Mouse (Mus musculus) layer of hippocampus, postnatal 36 days (tissue): ENCODE results near the gene Ajm1. TPM values are rescaled to one million over a fixed set of nuclear protein-coding genes. Genes with fewer than 3 reads are reported as not detected.

Source experiments
- DNase-seq, 2 experiments: peaks; one replicate each; pipeline ENCODE4 v3.0.0; 2022
- total RNA-seq, 2 experiments: library from RNA; stranded (reverse); gene quantifications; 2 replicates each; pipeline ENCODE4 v1.2.3; 2021

The Ajm1 gene
- total RNA-seq, result 100 to 1,000 TPM in 1 of 2 experiments, 10 to 100 TPM in 1; 96.4 to 117 TPM

DNA sequence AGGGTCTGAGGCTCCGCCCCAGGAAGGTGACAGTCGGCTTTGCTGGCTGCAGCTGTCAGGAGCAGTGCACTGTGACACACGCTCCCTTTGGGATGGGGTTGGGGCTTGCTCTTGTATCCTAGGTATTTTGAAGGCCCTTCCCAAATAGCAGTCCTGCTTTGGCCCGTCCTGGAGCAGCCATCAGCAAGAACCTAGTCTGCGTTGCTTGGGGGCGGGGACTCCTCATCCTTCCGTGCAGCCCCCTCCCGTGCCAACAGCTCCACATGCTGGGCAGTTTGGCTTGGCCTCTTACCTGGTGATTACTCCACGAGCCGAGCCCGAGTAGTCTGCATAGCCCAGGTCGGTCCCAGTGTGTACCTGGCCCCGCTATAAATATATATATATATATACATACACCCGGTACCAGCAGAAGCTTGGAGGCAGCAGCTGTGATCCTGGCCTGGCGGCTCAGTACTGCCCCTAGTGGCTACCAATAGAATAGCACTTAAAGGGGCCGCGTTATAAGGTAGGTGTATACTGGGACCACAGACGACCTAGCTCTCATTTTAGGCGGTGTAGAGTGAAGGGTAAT, at the start of gene Ajm1:
Gene Ajm1 (minus strand): TSS at position 464 of the 571 bp plus-strand sequence.
- peak; percentile 77 for DNase-seq

DNA sequence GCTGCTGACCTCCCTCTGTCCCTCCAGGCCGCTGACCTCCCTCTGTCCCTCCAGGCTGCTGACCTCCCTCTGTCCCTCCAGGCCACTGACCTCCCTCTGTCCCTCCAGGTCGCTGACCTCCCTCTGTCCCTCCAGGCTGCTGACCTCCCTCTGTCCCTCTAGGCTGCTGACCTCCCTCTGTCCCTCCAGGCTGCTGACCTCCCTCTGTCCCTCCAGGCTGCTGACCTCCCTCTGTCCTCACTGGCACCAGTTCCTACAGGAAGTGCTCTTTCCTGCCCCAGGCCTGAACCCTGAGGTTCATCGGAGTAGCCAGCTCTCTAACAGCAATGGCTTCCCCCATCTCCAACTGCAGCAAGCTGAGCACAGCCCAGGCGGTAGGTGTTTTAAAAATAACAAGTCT, 47.2 kb upstream of the Ajm1 start:
- DNase-seq, result no peak

DNA sequence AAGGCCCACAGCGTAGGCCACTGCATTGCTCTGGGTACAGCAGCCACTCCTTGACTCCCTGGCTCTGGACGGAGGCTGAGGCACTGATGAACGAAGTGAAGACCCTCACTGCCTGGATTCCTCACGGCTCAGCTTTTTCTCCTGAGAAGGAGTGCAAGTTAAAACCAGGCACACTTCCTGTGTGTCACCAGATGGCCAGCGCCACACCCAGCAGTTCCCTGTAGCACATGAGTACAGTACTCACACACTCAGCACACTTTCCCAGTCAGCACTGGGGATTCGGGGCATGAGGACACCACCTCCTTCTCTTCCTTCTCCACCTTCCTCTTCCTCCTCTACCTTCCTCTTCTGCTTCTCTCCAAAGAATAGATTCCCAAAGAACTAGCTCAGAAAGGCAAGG, 46.3 kb upstream of the Ajm1 start, which contains the start of gene Fcna:
Gene Fcna (minus strand): TSS at position 220 of the 400 bp plus-strand sequence.
- DNase-seq, result no peak

DNA sequence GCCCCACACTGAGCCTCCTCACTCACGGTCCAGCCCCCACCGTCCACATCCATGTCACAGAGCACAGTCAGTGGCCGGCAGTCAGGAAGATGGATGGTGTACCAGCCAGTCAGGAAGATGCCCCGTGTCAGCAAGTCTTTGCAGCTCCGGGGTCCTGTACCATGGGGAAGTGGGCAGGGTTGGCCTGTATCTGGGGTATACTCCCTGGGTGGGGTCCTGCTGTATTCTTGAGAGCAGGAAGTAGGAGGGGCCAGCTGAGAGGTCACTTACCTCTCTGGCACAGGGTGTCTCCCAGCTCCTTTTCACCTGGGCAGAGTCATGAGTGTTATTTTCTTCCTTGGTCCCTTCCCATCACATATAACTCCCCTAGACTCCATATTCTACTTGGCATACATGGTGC, 44.4 kb upstream of the Ajm1 start:
- DNase-seq, result no peak

DNA sequence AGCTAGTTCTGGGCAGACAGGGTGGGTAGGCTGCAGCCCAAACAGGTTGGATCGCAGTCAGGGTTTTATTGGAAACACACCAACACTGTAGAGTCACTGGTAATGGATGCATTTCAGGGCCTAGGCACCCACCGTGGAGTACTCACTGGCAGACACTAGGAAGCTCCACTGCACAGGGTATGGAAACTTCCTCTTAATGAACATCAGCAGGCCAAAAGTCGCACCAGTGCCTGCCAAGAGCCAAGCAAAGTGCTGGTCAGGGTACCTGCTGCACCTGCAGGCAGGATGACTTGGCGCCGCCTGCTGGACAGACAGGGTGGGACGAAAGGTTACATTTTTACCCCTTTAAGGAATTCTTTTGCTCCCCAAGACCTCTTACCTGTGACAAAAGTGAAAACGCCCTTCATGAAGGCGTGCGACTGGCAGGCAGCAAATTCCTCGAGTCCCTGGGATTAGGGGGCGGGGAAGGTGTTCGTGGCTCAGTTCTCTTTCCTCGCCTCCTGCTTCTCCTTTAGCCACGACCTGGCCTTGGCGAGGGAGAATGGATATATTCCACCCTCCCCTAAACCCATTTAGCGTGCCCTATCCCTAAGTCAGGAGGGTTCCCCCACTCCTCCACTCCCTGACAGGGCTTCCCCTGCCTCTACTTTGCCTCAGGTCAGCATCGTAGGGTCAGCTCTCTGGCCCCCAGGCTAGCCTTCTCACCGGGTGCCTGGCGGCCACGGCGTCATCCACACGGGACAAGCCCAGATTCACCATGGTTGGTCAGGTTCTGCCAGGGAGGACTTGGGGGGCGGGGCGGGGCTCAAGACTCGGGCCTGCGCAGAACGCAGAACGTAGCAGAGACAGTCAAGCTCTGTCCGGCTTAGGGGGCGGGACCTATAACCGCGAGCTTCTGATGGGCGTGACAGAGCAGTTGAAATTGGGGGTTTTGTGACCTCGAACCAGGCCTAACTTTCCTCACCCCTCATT, 40.0 kb upstream of the Ajm1 start, which contains the start of gene Tmem141:
Gene Tmem141 (minus strand): TSS at position 777 of the 972 bp plus-strand sequence.
- DNase-seq, result peak; percentile 81 to 82

DNA sequence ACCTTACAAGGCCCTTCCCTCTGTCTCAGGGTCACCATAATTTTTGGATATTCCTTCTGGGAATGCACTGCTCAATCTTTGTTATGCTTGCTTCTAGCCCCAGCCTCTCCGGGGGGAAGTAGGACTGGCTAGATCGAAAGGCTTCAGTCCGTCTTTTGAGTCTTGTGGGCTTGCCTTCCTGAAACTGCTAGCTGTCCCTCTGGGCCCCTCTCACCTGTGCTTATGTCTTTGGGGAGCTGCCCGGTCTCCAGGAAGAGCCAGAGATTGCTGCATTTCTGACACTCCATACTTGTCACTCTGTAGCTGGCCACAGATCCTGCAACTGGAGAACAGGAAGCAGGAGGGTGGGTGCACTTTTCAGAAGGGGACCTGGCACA, 39.3 kb upstream of the Ajm1 start:
- DNase-seq, result no peak

DNA sequence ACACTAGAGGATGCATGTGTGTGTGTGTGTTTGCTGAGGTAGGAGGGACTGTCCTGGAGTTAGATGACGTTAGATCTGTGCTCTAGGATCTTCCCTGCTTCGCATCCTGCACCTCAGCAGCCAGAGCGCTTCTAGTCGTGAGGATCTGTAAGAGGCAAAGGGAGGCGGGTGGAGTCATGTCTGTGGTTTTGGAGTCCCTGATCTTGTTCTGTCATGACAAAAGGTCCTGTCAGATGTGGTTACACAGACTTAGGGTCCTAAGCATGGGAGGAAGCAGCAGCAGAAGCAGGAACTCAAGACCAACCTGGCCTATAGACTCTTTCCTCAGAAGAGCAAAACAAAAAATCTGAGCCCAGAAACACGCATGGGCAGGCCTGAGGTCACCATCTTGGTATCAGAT, 38.8 kb upstream of the Ajm1 start:
- no peak for DNase-seq

DNA sequence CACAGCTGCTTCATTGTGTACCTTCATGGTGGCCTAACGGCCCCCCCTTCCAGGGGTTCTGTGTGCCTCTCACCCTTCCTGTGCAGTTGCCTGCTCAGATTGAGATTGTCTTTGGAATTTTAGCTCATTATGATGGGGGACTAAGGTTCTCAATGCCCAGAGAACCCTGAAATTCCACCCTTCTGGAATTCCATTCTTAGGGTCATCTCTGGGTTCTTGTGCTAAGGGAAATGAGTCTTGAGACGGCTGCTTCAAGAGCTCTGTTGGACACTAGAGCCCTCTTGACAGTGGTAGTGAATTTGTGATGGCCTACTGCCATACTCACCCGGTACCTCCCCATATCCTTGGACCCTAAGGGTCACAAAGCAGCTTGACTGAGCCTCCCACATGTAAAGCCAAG, 36.0 kb upstream of the Ajm1 start, which contains the start of gene Ccdc183:
Gene Ccdc183 (minus strand): TSS at position 101 of the 400 bp plus-strand sequence.
- no peak for DNase-seq

DNA sequence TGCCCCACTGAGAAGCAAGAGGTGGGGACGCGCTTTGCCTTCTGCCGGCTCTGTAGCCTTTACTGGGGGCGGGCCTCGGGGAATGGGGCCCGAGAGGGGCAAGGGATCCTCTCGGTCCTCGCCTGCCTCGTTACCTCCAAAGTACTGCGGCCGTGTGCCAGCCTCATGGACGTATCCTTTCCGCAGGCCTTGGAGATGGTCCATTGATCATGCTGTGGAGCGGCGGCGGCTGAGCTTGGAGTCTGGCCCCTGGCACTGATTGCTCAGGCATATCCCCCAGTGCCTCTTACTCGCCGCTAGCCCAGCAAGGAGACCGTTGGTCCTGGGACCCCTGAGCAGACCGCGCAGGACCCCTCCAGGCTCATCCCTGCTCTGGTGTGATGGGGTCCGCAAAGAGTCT, 34.8 kb upstream of the Ajm1 start:
- DNase-seq, result no peak

DNA sequence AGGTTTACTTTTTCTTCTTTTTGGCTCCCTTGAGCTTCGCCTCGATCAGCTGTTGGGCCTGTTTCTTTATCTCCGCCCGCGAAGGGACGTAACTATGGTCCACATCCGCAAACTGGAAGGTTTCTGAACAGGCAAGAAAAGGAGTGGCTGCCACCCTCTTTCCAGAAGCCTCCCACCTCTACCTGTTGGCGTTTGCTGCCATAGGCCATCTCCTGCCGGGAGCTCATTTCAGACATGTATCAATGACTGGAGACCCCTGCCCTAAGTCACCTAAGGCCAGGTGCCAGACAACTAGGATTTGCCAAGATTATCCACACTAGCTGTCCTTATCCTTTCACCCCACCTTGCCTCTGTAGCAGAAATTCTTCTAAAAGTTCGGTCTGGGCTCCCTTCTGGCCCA, 27.1 kb upstream of the Ajm1 start:
- no peak for DNase-seq

DNA sequence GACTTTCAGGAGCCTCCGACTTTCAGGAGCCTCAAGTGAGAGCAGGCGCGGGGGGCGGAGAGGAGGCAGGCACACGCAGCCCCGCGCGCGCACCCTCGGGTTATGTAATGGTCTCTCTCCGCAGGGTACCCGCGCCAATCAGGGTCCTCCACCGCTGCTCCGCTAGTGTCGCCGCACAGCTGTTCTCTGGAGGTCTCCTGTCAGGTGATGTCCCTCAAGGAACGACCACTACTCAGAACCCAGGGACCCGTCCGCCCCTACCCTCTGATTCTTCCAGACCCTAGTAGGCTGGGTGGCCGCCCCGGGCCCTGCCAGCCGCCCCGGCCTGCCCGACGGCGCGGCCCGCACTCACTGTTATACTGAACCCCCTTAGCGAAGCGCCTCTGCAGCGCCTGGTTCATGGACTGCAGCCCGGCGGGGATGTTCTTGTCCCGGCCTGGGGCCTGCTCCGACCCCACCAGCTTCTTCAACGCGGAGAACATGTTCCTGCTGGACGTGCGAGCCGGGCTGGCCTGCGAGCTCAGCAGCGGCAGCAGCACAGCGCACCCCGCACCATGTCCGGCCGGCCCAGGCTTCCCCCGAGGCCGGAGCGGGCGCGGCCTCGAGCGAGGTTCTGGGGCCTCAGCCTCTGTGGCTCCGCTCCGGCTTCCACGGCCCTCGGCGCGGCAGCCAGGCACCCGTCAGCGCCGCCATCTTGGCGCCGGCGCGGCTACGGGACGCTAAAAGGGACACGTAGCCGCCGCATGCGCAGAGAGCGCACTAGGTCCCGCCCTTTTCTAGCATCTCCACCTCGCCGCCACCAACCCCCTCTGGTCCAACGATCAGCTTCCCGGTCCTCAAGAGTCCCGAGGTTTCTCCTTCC, 26.4 kb upstream of the Ajm1 start, which contains the start of gene Rabl6:
Gene Rabl6 (minus strand): TSS at position 761 of the 862 bp plus-strand sequence.
- peak; percentile 88 to 92 for DNase-seq

DNA sequence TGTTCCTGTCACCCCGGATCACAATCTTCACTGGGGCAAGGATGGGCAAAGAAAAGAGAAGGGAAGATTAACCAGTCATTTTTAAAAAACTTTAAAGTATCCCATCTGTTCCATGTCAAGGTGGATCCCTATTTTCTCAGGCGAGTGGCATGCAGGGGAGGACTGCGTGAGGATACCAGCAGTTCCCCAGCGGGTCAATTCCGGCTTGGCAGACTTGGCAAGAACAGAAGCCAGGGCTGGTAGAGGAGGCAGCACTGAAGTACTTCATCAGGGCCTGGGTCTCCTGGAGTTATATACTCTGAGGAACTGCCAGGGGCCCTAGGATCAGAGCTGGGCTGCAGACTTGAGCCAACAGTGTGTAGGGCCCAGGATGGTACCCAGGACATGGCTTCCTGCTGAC, 21.0 kb upstream of the Ajm1 start:
- DNase-seq, result no peak

DNA sequence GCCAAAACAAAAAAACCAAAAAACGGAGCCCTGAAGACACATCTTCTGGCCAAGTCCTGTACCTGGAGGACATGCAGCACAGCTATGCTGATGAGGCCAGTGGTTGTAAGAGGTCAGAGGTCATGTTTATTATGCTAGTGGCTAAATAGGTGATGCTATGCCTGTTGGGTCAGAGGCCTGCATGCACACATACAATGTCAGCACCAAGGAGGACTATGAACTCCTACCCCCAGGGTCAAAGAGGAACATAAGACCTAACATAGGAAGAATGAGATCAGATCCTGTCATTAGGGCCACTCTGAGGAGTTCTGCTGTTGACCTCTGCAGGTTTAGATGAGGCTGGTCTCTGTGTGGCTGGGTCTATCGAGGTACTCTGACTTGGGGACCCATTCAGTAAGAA, 18.5 kb upstream of the Ajm1 start:
- DNase-seq, result no peak

DNA sequence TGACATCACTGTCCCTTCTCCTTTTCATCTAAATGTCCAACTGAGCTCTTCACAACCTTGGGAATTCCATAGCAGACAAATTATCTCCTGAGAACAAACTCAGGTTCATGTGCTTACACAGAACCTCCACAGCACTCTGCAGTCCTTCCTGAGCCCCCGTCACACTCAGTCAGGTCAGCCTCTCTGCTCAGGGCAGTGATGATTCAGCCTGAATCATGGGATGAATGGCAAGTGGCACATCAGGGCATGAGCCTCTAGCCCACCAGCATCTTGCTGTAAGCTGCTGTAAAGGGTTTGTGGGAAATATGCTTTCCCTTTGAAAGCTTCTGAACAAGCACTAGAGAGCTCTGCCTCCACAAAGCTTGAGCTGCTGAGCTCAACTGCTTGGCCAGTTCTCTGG, 17.2 kb upstream of the Ajm1 start:
- no peak for DNase-seq

DNA sequence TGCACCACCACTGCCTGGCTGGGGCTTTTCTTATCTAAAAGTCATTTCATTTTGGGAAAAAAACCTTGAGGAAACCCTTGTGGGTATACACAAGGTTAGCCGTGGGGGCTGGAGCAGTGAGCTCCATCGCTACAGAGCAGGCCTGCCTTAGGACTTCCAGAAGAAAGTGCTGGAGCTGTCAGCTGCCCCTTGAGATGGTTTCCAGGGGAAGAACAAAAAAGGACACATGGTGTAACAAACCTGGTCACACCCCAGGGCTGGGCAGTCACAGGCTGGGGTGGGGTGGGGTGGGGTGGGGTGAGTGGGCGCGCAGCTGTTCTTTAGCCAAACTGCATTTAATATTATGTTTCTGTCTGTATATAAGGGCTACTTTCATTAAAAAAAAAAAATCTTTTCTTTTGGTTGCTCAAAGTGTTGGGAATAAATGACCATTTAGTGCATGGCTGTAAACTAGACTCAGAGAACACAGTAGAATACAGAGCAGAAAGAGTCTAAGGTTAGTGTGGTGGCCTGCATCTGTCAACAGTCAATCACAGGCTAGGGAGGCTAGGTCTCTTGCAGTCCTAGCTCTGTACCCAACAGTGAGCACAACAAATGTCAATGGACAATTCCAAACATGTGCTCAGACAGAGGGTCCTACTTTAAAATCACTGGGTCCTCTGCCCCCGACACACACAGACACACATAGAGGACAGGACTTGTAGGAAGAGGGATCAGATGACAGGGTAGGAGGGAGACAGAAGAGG, 15.4 kb upstream of the Ajm1 start:
- DNase-seq, result no peak

DNA sequence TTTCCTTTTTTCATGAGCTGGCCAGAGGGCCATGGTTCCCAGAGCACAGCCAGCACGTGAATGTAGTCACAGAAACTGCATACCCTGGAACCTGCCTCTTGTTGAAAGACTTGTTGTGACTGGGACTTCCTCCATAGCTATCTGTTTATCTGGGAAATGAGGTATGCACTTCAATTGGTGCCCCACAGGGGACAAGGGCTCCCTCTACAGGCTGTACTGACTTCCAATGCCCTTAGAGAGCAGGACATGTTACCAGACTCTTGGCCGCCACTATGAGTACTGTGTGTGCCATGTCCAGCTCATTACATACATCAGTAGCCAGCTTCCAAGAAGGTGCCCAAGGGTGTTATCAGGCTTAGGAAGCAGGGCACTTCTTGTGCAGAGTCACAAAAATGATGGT, 10.3 kb upstream of the Ajm1 start:
- DNase-seq, result no peak

DNA sequence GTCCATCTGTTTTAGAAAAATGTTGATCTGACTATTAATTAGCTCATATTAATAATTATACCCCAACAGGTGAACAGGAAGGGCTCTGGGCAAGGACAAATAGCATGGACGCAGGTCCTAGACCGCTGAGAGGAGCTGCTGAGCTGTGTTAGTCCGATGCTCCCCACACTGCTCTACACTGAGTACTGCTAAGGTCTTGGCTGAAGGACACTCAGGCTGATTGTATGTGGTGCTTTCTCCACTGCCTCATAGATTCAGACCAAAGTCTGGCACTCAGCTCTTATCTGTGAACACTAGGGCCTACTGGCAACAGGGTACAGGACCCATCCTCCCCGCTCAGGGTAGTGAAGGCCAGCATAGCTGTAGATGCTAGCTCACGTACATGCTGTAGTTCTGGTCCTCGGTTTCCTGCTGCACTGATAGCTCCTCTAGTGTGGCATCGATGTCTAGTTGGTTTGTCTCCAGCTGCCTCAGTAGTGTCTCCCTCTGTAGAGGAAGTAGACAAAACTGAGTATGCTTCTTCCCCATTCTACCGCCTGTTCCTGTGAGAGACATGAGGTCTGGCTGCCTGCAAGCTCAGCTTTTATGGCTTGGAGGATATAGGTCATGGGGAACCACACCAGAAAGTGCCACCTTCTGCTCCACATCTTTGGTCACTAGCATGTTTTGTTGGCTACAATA, 6.8 kb upstream of the Ajm1 start:
- DNase-seq, result no peak

DNA sequence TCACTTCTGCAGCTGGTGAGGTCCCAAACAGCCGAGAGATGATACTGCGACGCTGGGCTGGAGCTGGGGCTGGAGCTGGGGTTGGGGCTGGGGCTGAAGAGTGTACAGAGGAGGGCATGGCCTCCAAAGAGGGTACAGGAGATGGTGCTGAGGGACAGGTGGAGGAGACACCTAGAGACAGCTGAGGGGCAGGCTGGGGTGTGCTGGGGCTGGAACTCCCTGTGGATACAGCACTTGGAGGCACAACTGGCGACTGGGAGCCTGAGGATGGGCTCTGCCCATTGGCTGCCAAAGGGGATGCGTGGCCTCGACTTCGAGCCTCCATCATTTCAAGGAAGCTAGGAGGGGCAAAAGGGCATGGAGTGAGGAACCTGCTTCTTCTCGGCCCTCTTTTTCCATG, 5.7 kb upstream of the Ajm1 start:
- no peak for DNase-seq

DNA sequence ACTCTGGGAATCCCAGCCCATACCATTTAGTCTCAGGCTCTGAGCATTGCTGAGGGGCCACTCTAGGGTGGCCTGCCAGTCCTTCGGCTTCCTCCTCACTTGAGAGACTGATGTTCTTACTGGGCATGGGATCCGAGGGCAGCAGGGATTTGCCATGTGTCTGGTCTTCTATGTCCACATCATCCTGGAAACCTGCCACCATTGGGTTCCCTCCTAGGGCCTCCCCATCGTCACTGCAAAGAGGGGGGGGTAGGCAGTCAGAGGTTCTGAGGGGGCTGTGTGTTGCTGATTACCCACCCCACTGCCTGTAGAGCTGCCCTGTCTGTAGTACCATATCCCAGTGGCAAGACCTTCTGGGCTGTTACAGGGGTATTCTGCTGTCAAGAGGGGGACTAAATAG, 4.0 kb upstream of the Ajm1 start:
- no peak for DNase-seq

DNA sequence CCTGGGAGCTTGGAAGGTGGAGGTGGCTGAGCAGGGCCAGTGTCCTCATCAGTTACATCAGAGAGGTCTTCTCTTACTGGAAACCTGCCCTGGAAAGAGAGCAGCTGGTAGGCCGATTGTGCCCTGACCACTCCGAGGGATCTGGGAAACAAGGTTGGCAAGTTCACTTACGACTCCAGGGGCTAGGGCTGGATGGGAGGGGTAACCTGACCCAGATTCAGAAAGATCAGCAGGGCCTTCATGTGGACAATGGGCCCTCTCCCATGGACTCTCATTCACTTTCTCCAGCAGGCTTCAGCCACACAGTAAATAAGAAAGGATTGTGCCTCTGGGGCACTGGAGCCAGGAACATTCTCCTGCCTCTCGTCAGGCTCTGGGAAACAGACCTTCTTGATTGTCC, 3.3 kb upstream of the Ajm1 start:
- DNase-seq, result no peak

DNA sequence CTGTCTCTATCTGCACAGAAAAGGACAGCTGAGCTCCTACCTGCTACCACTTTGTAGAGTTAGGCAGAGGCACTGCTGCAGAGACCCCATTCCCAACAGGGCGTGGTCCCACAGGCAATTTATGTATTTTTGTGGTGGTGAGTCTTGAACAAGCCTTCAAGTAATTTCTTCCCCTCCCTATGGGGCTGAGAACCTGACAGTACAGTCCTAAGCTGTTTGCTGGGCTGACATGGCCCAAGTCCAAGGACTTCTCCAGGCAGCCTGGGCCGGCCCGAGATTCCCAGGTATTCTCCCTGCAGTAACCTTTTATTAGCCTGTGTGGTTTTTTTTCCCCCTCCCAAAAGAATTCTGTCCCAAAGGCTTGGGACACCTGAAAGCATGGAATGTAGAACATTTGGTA, 2.6 kb upstream of the Ajm1 start:
- DNase-seq, result no peak
